Mouse (Mus musculus) E14TG2a.4 (cell line): Measurements from ENCODE around the gene Plcb1.

Experiments
- H3K27me3 ChIP-seq: 2 replicates; pipeline ENCODE4 v1.6.1; 2014; ENCODE audit warnings: low read length, control low read depth; ENCODE audit not compliant: insufficient read depth
- H3K36me3 ChIP-seq: 2 replicates; pipeline ENCODE4 v1.6.1; 2014; ENCODE audit warnings: low read length, control low read depth; ENCODE audit not compliant: insufficient read depth
- H3K4me1 ChIP-seq: replicated peaks from 2 replicates; pipeline ENCODE4 v1.6.1; 2014; ENCODE audit warnings: low read depth, low read length, control low read depth
- H3K4me3 ChIP-seq: replicated peaks from 2 replicates; pipeline ENCODE4 v1.5.1; 2014; ENCODE audit warnings: mild to moderate bottlenecking, low read length
- H3K9me3 ChIP-seq: 2 replicates; pipeline ENCODE4 v1.6.1; 2014; ENCODE audit warnings: low read length, control low read depth
- CTCF ChIP-seq: conservative IDR thresholded peaks from 2 replicates; pipeline ENCODE4 v1.5.1; 2014; ENCODE audit warnings: low read length
- NANOG ChIP-seq: IDR thresholded peaks from 2 replicates; pipeline ENCODE4 v1.6.1; 2014; ENCODE audit warnings: borderline replicate concordance, low read length, mixed read lengths
- POU5F1 ChIP-seq: IDR thresholded peaks from 2 replicates; pipeline ENCODE4 v1.6.1; 2014; ENCODE audit warnings: low read length, borderline replicate concordance

The Plcb1 gene

DNA sequence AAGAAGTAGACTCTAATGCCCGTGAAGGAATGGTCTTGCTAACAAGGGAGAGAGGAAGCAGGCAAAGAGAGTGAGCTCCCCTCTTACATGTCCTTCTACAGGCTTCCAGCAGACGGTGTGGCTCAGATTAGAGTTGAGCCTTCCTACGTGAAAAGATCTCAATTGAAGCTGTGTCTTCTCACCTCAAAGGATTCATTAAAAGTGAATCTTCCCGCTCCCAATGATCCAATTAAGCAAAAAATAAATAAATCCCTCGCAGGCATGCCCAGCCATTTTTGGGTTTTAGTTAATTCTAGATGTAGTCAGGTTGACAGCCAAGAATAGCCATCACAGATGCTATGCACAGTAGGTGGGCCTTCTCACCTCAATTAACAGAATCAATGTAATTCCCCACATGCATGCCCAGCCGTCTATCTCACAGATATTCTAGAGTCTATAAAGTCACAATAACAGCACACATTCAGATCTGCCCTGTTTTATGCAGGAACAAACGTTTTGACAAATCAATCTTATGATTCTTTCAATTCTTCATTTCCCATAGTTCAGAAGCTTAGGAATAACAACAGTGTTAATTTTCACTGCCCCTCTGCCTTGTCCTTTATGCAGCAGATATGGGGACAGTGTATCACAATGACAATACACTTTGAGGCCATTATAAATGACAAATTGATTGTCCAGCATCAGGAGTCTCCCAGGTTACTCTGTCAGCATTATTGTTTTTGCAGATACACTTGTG lies 520.0 kb downstream of the Plcb1 start:
- Histone ChIP-seq H3K36me3 (no peaks in the 10 kb centered on the region), H3K4me1 (no peaks in the 10 kb centered on the region), H3K9me3 (no peaks in the 10 kb centered on the region), H3K27me3 (no peaks in the 10 kb centered on the region), H3K4me3 (no peak overlapping the region)
- no peak for TF ChIP-seq POU5F1
- TF ChIP-seq CTCF: no peak
- TF ChIP-seq NANOG: no peak

- Histone ChIP-seq H3K4me3 (no peak overlapping the region), H3K9me3 (no peaks in the 10 kb centered on the region), H3K27me3 (no peaks in the 10 kb centered on the region), H3K4me1 (no peaks in the 10 kb centered on the region), H3K36me3 (no peaks in the 10 kb centered on the region)
- TF ChIP-seq POU5F1 (no peak), NANOG (no peak), CTCF (no peak)
Measured at GRCm38 (mm10) chr2:135306472-135306771, 520.6 kb downstream of the Plcb1 start.

GRCm38 (mm10) chr2:135307787-135308186 lies 521.9 kb downstream of the Plcb1 start:
- no peaks in the 10 kb centered on the region for H3K4me1 ChIP-seq
- TF ChIP-seq CTCF: no peak
- no peak for TF ChIP-seq NANOG
- TF ChIP-seq POU5F1: no peak
- H3K36me3 ChIP-seq: no peaks in the 10 kb centered on the region
- H3K9me3 ChIP-seq: no peaks in the 10 kb centered on the region
- no peaks in the 10 kb centered on the region for H3K27me3 ChIP-seq
- H3K4me3 ChIP-seq: no peak overlapping the region

GRCm38 (mm10) chr2:135315980-135316379 lies 530.1 kb downstream of the Plcb1 start:
- Histone ChIP-seq H3K27me3 (no peaks in the 10 kb centered on the region), H3K9me3 (no peaks in the 10 kb centered on the region), H3K36me3 (no peaks in the 10 kb centered on the region), H3K4me3 (no peak overlapping the region), H3K4me1 (no peaks in the 10 kb centered on the region)
- TF ChIP-seq NANOG (no peak), CTCF (no peak), POU5F1 (no peak)

- Histone ChIP-seq H3K4me1 (no peaks in the 10 kb centered on the region), H3K9me3 (no peaks in the 10 kb centered on the region), H3K36me3 (no peaks in the 10 kb centered on the region), H3K4me3 (no peak overlapping the region), H3K27me3 (0 out of 2 replicates have a peak, but pooled peaks cover 2% of the 10 kb centered on the region)
- TF ChIP-seq NANOG: no peak
- TF ChIP-seq CTCF: no peak
- no peak for TF ChIP-seq POU5F1
Measured at GRCm38 (mm10) chr2:135318136-135318535, 532.3 kb downstream of the Plcb1 start.

DNA sequence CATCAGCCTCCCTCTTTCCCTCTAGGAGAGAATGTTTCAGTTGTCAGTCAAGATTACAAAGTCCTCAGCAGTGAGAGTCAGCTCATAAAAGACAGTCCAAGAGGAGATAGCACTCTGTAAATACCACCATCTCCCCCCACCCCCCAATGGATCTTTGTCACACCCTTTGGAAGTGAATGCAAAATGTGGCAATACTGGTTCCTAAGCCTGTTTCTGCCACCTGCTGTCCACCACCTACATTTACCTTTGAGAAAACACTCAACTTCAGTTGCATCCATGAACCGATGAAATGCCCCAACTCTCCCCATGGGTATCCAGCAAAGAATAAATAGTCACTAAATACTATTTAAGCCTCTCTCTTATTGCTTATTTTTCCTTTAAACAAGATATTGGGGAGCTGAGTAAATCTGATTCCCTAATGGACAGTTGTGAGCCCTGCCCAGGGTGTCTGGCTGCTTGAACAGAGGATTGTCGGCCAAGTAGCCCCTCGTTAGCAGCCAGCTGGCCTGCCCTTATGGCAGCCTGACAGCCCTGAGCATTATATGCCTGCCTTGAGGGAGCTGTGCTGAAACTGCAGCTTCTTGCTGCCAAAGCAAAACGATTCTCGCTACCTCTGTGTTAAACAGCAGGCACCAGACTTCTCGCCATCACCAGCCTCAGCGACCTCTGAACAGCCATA lies 537.5 kb downstream of the Plcb1 start:
- no peaks in the 10 kb centered on the region for H3K36me3 ChIP-seq

GRCm38 (mm10) chr2:135323955-135324302 lies 538.1 kb downstream of the Plcb1 start:
- TF ChIP-seq NANOG (no peak), POU5F1 (no peak), CTCF (peak; percentile 87)
- no peaks in the 10 kb centered on the region for H3K36me3 ChIP-seq
- peaks cover 4% of the 10 kb centered on the region for H3K4me1 ChIP-seq
- 0 out of 2 replicates have a peak, but pooled peaks cover 2% of the 10 kb centered on the region for H3K27me3 ChIP-seq
- no peaks in the 10 kb centered on the region for H3K9me3 ChIP-seq
- no peak overlapping the region for H3K4me3 ChIP-seq

More for the DNA sequence above, 537.5 kb downstream of the Plcb1 start:
- Histone ChIP-seq H3K27me3 (0 out of 2 replicates have a peak, but pooled peaks cover 2% of the 10 kb centered on the region), H3K9me3 (no peaks in the 10 kb centered on the region), H3K4me1 (peaks cover 4% of the 10 kb centered on the region), H3K4me3 (no peak overlapping the region)
- TF ChIP-seq CTCF: no peak
- no peak for TF ChIP-seq NANOG
- no peak for TF ChIP-seq POU5F1

- Histone ChIP-seq H3K4me3 (no peak overlapping the region), H3K27me3 (peaks cover 7% of the 10 kb centered on the region), H3K36me3 (no peaks in the 10 kb centered on the region), H3K4me1 (peaks cover 1% of the 10 kb centered on the region), H3K9me3 (no peaks in the 10 kb centered on the region)
- TF ChIP-seq NANOG: no peak
- TF ChIP-seq CTCF: peak; percentile 92
Measured at GRCm38 (mm10) chr2:135328756-135329155, 542.9 kb downstream of the Plcb1 start.
